Mouse (Mus musculus) limb, embryonic 14.5 days (tissue): ENCODE measurements around the gene Erbb3. TPM values are rescaled to one million over a fixed set of nuclear protein-coding genes. Genes with fewer than 3 reads are reported as not detected.

Experiments
- ATAC-seq: fragments of 200-750 bp; cut with Nextera tagmentation; 2 replicates; pipeline ENCODE4 v1.8.0; 2017; ENCODE audit warnings: low read depth, moderate number of reproducible peaks, moderate TSS enrichment; ENCODE audit not compliant: low FRiP score
- DNase-seq: peaks from one replicate; pipeline ENCODE4 v3.0.0-alpha.2; 2015; ENCODE audit warnings: low spot score
- H3K27ac ChIP-seq: fragments of 300-500 bp; sonication (generic); replicated peaks from 2 replicates; pipeline ENCODE4 v1.5.1; 2014; ENCODE audit warnings: low read depth, mild to moderate bottlenecking, low read length, moderate library complexity, mixed read lengths
- H3K27me3 ChIP-seq: fragments of 300-500 bp; sonication (generic); 2 replicates; pipeline ENCODE4 v1.6.1; 2014; ENCODE audit warnings: low read length, mixed read lengths; ENCODE audit not compliant: control insufficient read depth, insufficient read depth
- H3K36me3 ChIP-seq: fragments of 300-500 bp; sonication (generic); 2 replicates; pipeline ENCODE4 v1.6.1; 2014; ENCODE audit warnings: mild to moderate bottlenecking, low read length, moderate library complexity, mixed read lengths; ENCODE audit not compliant: control insufficient read depth, insufficient read depth
- H3K4me1 ChIP-seq: fragments of 300-500 bp; sonication (generic); 2 replicates; pipeline ENCODE4 v1.6.1; 2014; ENCODE audit warnings: antibody characterized with exemption, low read length, mixed read lengths; ENCODE audit not compliant: control insufficient read depth, insufficient read depth
- H3K4me2 ChIP-seq: fragments of 300-500 bp; sonication (generic); replicated peaks from 2 replicates; pipeline ENCODE4 v1.6.1; 2014; ENCODE audit warnings: low read depth, mild to moderate bottlenecking, low read length, moderate library complexity; ENCODE audit not compliant: severe bottlenecking
- H3K4me3 ChIP-seq: fragments of 300-500 bp; sonication (generic); replicated peaks from 2 replicates; pipeline ENCODE4 v1.5.1; 2014; ENCODE audit warnings: low read length
- H3K9ac ChIP-seq: fragments of 300-500 bp; sonication (generic); 2 replicates; pipeline ENCODE4 v1.6.1; 2014; ENCODE audit warnings: mild to moderate bottlenecking, low read depth, low read length, moderate library complexity; ENCODE audit not compliant: severe bottlenecking
- H3K9me3 ChIP-seq: fragments of 300-500 bp; sonication (generic); 2 replicates; pipeline ENCODE4 v1.6.1; 2016; ENCODE audit warnings: low read length; ENCODE audit not compliant: control insufficient read depth
- POLR2A ChIP-seq: fragments of 200-500 bp; IDR thresholded peaks from 2 replicates; pipeline ENCODE4 v1.8.0; 2012; ENCODE audit warnings: inconsistent platforms, mild to moderate bottlenecking, moderate library complexity, borderline replicate concordance; ENCODE audit not compliant: insufficient read depth, insufficient read length; ENCODE audit errors: extremely low read depth
- WGBS: fragments of 180-500 bp; shearing (Covaris S2); extraction: QIAGEN DNeasy Blood & Tissue Kit; methylation state at CpG from one replicate; pipeline ENCODE4 v1.1.7; 2014; 5-methylcytosine and 5-hydroxymethylcytosine counted together
- polyA plus RNA-seq, 2 experiments: library from polyadenylated mRNA; depleted of rRNA in 1 of 2; stranded (reverse) in 1 of 2; unstranded in 1 of 2; fragments of >200 nt; fragmentation: Nextera tagmentation in 1 of 2; extraction: Ambion mirVana in 1 of 2; gene quantifications; 2 replicates each; pipeline versions ENCODE4 v1.2.1 to v1.2.3; 2012 to 2014

The Erbb3 gene
- polyA plus RNA-seq, 2 experiments, result 18.2 to 21.1 TPM

DNA sequence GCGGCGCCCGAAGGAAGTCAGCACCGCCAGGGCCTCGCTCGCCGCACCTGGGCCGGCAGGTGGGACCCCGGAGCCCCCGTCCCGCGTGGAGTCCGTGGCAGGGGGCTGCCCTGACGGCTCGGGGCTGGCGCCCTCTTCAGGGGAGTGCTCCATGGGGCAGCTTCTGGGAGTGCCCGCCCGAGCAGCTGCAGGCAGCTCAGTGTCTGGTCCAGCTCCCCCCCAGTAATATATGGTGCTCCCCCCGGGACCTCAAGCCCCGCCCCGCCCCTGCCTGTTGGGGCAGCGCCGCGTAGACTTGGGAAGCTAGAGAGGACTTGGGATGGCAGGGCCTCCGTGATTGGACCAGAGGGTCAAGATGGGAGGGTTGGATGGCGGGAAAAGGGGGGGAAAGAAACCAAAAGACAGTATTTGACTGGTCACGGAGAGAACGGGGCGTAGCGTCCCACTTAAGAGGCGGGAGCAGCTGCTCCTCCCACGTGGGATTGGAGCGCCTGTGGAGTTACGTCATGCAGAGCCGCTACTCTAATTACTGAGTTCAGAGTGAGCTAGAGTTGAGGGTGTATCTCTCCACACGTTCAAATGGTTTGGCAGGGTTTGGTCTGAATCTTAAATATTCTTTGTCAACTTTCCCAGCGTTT, 63.7 kb downstream of the Erbb3 start, which contains the start of gene Esyt1:
TSS of gene Esyt1 (minus strand) at position 201 of the 638 bp plus-strand sequence.
- Histone ChIP-seq H3K27me3 (no peaks in the 10 kb centered on the region), H3K4me2 (peak within 1 kb of the TSS; percentile 96), H3K4me1 (0 out of 2 replicates have a peak, but pooled peaks cover 10% of the 10 kb centered on the region), H3K9me3 (no peaks in the 10 kb centered on the region), H3K9ac (peak within 1 kb of the TSS; percentile 74), H3K36me3 (peaks cover 13% of the 10 kb centered on the region), H3K4me3 (peak within 1 kb of the TSS; percentile 69), H3K27ac (peak within 1 kb of the TSS; percentile 64; the same call in 1 of the 2 replicates)
- peak; percentile 98 for DNase-seq
- TF ChIP-seq POLR2A, result peak; percentile 71; the same call in 1 of the 2 replicates
- ATAC-seq, result peak; percentile 97
- under 1% methylated on average over 37 of the region's 37 CpGs for WGBS

DNA sequence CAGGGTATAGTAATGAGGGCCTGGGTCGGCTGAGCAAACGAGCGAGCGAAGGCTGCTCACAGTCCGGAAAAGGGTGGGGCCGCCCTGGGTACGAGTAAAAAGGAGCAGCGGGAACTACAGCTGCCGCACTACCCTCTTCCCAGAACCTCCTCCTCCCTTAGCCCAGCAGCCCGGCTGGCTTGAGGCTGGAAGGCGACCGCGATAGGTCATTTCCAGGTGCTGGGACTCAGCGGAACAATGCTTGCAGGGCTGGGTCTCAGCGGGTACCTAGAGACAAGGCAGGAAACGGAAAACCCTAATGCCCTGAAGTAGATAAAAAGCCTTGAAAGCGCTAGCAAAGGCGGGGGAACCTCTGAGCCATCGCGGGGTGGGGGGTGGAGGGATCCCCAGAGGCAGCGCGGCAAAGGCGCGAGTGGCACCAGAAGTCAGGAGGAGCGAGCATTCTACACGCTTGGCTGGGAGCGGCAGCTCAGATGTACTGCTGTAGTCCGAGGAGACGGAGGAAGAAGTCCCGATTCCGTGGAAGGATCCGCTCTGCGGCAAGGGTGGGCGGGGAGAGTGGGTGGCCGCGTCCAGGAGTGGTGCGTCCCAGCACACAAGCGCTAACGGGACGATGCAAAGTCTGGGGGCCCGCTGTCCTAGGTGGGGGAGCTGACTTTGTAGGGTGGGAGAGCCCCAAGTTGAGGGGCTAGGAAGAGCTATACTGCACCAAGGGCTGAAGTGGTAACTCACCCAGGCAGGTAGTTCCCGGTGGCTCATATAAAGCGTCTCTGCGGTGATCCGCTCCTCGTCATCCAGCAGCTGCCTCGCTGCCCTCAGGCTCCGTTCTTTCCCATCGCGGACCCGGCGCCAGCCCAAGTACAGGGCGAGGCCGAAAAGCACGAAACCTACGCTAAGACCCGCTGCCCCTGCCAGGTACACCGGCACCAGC, 64.5 kb downstream of the Erbb3 start:
- no peaks in the 10 kb centered on the region for H3K9me3 ChIP-seq
- ATAC-seq, result peak; percentile 16
- H3K36me3 ChIP-seq, result peaks cover 21% of the 10 kb centered on the region
- H3K27ac ChIP-seq, result peak overlapping the region; percentile 64; the same call in 1 of the 2 replicates
- H3K9ac ChIP-seq, result peak overlapping the region; percentile 74
- 0 out of 2 replicates have a peak, but pooled peaks cover 10% of the 10 kb centered on the region for H3K4me1 ChIP-seq
- H3K4me3 ChIP-seq, result peak overlapping the region; percentile 69
- DNase-seq, result peak; percentile 38
- WGBS, result under 1% methylated on average over 55 of the region's 58 CpGs
- no peak for TF ChIP-seq POLR2A
- peak overlapping the region; percentile 96 for H3K4me2 ChIP-seq
- no peaks in the 10 kb centered on the region for H3K27me3 ChIP-seq

DNA sequence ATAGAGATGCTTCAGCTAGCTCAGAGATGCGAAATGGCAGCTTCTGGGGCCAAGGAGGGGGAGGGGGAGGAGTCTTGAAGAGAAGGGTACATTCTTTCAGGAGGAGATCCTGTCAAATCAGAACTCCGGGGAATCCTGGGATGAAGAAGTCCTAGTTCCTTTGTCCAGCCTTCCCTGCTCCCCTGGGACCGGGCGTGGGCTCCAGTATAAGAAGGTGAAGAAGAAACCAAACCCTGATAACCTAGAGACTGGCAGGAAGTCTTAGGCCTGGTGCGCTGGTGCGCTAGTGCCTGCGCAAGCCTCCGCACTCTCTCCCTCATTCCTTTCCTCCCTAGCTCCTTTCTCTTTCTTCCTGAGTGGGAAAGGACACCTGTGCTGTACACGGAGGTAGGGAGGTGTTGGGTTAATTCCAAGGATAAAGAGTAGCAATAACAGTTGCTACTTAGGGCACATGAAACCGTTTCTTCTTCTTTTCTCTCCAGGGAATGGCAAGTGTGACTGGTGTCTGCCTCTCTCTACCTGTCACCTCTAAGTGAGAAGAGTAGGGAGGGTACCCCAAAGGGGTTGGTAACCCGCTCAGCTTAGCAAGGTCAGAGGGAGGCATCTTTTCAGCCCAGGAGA, 65.2 kb downstream of the Erbb3 start:
- no peak for DNase-seq

DNA sequence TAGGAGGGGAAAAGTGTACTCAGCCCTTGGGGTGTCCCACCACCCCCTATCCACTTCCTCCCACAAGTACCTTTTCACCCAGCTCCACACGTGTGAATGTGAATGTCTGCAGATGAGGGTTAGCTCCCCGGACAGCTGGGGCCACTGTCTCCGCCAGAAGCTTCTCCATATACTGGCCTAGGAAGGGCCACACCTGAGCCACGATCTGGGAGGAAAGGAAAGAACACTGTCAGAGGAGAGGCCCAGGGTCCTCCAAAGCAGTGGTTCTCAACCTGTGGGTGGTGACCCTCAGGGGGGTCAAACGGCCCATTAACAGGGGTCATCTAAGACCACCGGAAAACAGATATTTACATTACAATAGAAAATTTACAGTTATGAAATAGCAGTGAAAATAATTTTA, 67.1 kb downstream of the Erbb3 start:
- Histone ChIP-seq H3K4me3 (no peak overlapping the region), H3K27me3 (peaks cover 7% of the 10 kb centered on the region; the same call in 1 of the 2 replicates), H3K27ac (no peak overlapping the region), H3K9ac (no peak overlapping the region), H3K36me3 (peaks cover 36% of the 10 kb centered on the region), H3K4me2 (no peak overlapping the region), H3K4me1 (0 out of 2 replicates have a peak, but pooled peaks cover 10% of the 10 kb centered on the region), H3K9me3 (no peaks in the 10 kb centered on the region)
- DNase-seq (no peak), ATAC-seq (no peak)
- 79% methylated on average over 6 of the region's 6 CpGs for WGBS
- TF ChIP-seq POLR2A, result no peak

More for the DNA sequence above, 65.2 kb downstream of the Erbb3 start:
- 11% methylated on average over 11 of the region's 11 CpGs for WGBS
- H3K4me2 ChIP-seq, result peak overlapping the region; percentile 96
- TF ChIP-seq POLR2A, result no peak
- peak overlapping the region; percentile 74 for H3K9ac ChIP-seq
- H3K27me3 ChIP-seq, result no peaks in the 10 kb centered on the region
- no peak for ATAC-seq
- H3K27ac ChIP-seq, result no peak overlapping the region
- H3K36me3 ChIP-seq, result peaks cover 22% of the 10 kb centered on the region
- peak overlapping the region; percentile 69 for H3K4me3 ChIP-seq
- 0 out of 2 replicates have a peak, but pooled peaks cover 10% of the 10 kb centered on the region for H3K4me1 ChIP-seq
- H3K9me3 ChIP-seq, result no peaks in the 10 kb centered on the region

- Histone ChIP-seq H3K4me2 (no peak overlapping the region), H3K27me3 (peaks cover 17% of the 10 kb centered on the region; the same call in 1 of the 2 replicates), H3K9me3 (no peaks in the 10 kb centered on the region), H3K4me1 (0 out of 2 replicates have a peak, but pooled peaks cover 5% of the 10 kb centered on the region), H3K9ac (no peak overlapping the region), H3K36me3 (peaks cover 42% of the 10 kb centered on the region), H3K4me3 (no peak overlapping the region), H3K27ac (no peak overlapping the region)
- no peak for TF ChIP-seq POLR2A
- 87% methylated on average over 16 of the region's 16 CpGs for WGBS
- DNase-seq (no peak), ATAC-seq (no peak)
Observed at GRCm38 (mm10) chr10:128520591-128520990, 68.9 kb downstream of the Erbb3 start.
